Mouse (Mus musculus) G1E (cell line): Measurements from ENCODE around the gene Map3k21. TPM values are rescaled to one million over a fixed set of nuclear protein-coding genes. Genes with fewer than 3 reads are reported as not detected.

Source experiments
- ATAC-seq: 2 replicates; pipeline ENCODE4 v1.8.0; 2016; ENCODE audit warnings: mild to moderate bottlenecking; ENCODE audit not compliant: insufficient number of reproducible peaks, poor library complexity, low FRiP score, severe bottlenecking; ENCODE audit errors: extremely low read depth
- DNase-seq: peaks from one replicate; pipeline ENCODE4 v3.0.0; 2012; ENCODE audit warnings: low spot score
- H3K27me3 ChIP-seq: 2 replicates; pipeline ENCODE4 v1.6.1; 2012; ENCODE audit warnings: mild to moderate bottlenecking, low read length, inconsistent platforms; ENCODE audit not compliant: insufficient read depth
- H3K36me3 ChIP-seq: replicated peaks from 2 replicates; pipeline ENCODE3; 2012; ENCODE audit warnings: mild to moderate bottlenecking, inconsistent platforms
- H3K4me1 ChIP-seq: 2 replicates; pipeline ENCODE4 v1.6.1; 2012; ENCODE audit warnings: low read depth, low read length, inconsistent platforms, mixed read lengths; ENCODE audit not compliant: insufficient read depth
- H3K4me3 ChIP-seq: 2 replicates; pipeline ENCODE4 v1.5.1; 2012; ENCODE audit warnings: low read depth, mild to moderate bottlenecking, inconsistent platforms, low read length, moderate library complexity, mixed read lengths
- H3K9me3 ChIP-seq: replicated peaks from 2 replicates; pipeline ENCODE4 v1.6.1; 2012; ENCODE audit warnings: inconsistent platforms
- CTCF ChIP-seq: IDR thresholded peaks from 2 replicates; pipeline ENCODE4 v1.5.1; 2012; ENCODE audit warnings: low read depth, low read length, inconsistent platforms, mixed read lengths
- GATA1 ChIP-seq: IDR thresholded peaks from 2 replicates; pipeline ENCODE4 v1.6.1; 2012; ENCODE audit warnings: borderline replicate concordance, low read length, inconsistent platforms, mixed read lengths
- GATA2 ChIP-seq: IDR thresholded peaks from 2 replicates; pipeline ENCODE4 v1.6.1; 2012; ENCODE audit warnings: low read depth, low read length, inconsistent platforms, borderline replicate concordance
- POLR2AphosphoS5 ChIP-seq: IDR thresholded peaks from 2 replicates; pipeline ENCODE4 v1.6.1; 2012; ENCODE audit warnings: low read depth, low read length, inconsistent platforms; ENCODE audit not compliant: insufficient replicate concordance
- TAL1 ChIP-seq: conservative IDR thresholded peaks from 2 replicates; pipeline ENCODE4 v1.6.1; 2012; ENCODE audit warnings: low read depth, low read length, inconsistent platforms, mixed read lengths
- polyA plus RNA-seq: library from polyadenylated mRNA; stranded (reverse); fragments of >175 nt; gene quantifications from 2 replicates; pipeline ENCODE4 v1.2.3, GENCODE M21; 2012
- total RNA-seq, 2 experiments: library from RNA; stranded (forward) in 1 of 2; stranded (reverse) in 1 of 2; fragments of 200-1000 nt in 1 of 2; fragments of >200 nt in 1 of 2; fragmentation: Nextera tagmentation in 1 of 2; gene quantifications; 2 replicates each; pipeline ENCODE4 v1.2.3; 2014 to 2017

The Map3k21 gene
- total and polyA plus RNA-seq, 3 experiments: 0.05 TPM; not detected in 2

DNA sequence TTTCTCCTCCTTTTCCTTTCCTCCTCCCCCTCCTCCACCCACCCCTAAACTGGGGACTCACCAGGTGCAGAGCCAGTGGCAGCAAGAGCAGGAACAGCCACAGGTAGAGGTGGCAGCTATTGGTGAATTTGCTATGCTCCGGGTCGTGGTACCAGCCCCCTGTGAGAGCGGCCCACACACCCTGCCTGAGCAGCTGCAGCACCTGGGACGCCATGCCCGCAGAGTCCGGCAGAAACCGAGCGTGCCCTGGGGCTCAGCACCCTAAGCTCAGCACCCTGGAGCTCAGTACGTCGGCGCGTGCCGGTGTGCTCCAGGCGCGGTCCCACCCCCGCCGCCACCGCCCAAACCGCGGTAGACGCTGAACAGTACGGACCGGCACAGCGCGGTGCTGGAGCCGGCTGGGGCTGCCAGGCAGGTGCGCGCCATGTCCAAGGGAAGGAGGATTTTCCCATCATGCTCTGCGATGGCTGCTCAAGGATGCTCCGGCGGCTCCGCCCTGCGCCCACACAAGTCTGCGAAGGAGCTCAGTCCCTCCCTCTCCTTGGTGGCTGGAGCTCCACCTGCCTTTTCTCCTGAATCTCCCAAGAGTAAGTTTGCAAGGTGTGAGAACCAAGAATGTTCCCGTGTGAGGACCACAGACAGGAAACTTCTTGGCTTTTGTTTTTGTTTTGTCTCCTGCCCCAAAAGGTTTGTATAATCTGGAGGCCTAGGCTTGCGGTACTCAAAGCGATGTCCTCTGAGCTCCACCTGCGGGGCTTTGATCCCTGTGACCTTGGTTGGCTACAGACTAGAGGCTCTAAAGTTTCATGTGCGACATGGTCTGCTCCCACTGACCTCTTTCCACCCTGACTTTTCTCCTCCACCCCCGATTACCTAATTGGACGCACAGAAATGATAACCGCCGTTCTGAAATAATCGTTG is 12.1 kb upstream of the Map3k21 start, which contains the start of gene Pcnx2:
Gene Pcnx2 (minus strand): TSS at position 450 of the 921 bp plus-strand sequence.
- Histone ChIP-seq H3K4me1 (no peaks in the 10 kb centered on the region), H3K4me3 (peak within 1 kb of the TSS; percentile 45; the same call in 1 of the 2 replicates), H3K9me3 (peaks cover 52% of the 10 kb centered on the region), H3K36me3 (no peaks in the 10 kb centered on the region), H3K27me3 (no peaks in the 10 kb centered on the region)
- TF ChIP-seq GATA1: no peak
- TF ChIP-seq TAL1: no peak
- no peak for TF ChIP-seq GATA2
- TF ChIP-seq POLR2AphosphoS5: no peak
- TF ChIP-seq CTCF: no peak
- ATAC-seq: no peak
- no peak for DNase-seq

- TF ChIP-seq POLR2AphosphoS5 (no peak), GATA2 (no peak), CTCF (no peak), TAL1 (no peak), GATA1 (no peak)
- Histone ChIP-seq H3K27me3 (no peaks in the 10 kb centered on the region), H3K4me3 (no peak overlapping the region), H3K36me3 (no peaks in the 10 kb centered on the region), H3K9me3 (peaks cover 49% of the 10 kb centered on the region), H3K4me1 (no peaks in the 10 kb centered on the region)
- ATAC-seq: no peak
- DNase-seq: no peak
Measured at GRCm38 (mm10) chr8:125898899-125899298, 11.4 kb upstream of the Map3k21 start.

- DNase-seq: no peak
- Histone ChIP-seq H3K9me3 (peaks cover 46% of the 10 kb centered on the region), H3K36me3 (no peaks in the 10 kb centered on the region), H3K27me3 (no peaks in the 10 kb centered on the region), H3K4me1 (no peaks in the 10 kb centered on the region), H3K4me3 (no peak overlapping the region)
- ATAC-seq: no peak
- no peak for TF ChIP-seq TAL1
- no peak for TF ChIP-seq GATA1
- no peak for TF ChIP-seq POLR2AphosphoS5
- no peak for TF ChIP-seq CTCF
- TF ChIP-seq GATA2: no peak
Measured at GRCm38 (mm10) chr8:125901167-125901566, 9.1 kb upstream of the Map3k21 start.

GRCm38 (mm10) chr8:125902521-125902920 is 7.7 kb upstream of the Map3k21 start:
- H3K36me3 ChIP-seq: no peaks in the 10 kb centered on the region
- ATAC-seq (no peak), DNase-seq (no peak)
- H3K4me1 ChIP-seq: no peaks in the 10 kb centered on the region
- H3K27me3 ChIP-seq: no peaks in the 10 kb centered on the region
- peaks cover 45% of the 10 kb centered on the region for H3K9me3 ChIP-seq
- no peak for TF ChIP-seq TAL1
- TF ChIP-seq POLR2AphosphoS5: no peak
- TF ChIP-seq GATA1: no peak
- no peak for TF ChIP-seq GATA2
- TF ChIP-seq CTCF: no peak
- no peak overlapping the region for H3K4me3 ChIP-seq

GRCm38 (mm10) chr8:125905341-125905740 is 4.9 kb upstream of the Map3k21 start:
- TF ChIP-seq POLR2AphosphoS5: no peak
- TF ChIP-seq GATA2: no peak
- TF ChIP-seq CTCF: no peak
- no peak for TF ChIP-seq TAL1
- TF ChIP-seq GATA1: no peak
- Histone ChIP-seq H3K4me1 (no peaks in the 10 kb centered on the region), H3K9me3 (peaks cover 55% of the 10 kb centered on the region), H3K4me3 (no peak overlapping the region), H3K36me3 (no peaks in the 10 kb centered on the region), H3K27me3 (no peaks in the 10 kb centered on the region)
- ATAC-seq: no peak
- no peak for DNase-seq

- no peak for ATAC-seq
- H3K36me3 ChIP-seq: no peaks in the 10 kb centered on the region
- no peaks in the 10 kb centered on the region for H3K27me3 ChIP-seq
- TF ChIP-seq TAL1 (no peak), GATA1 (no peak), POLR2AphosphoS5 (no peak), CTCF (no peak), GATA2 (no peak)
- H3K4me1 ChIP-seq: no peaks in the 10 kb centered on the region
- peaks cover 71% of the 10 kb centered on the region for H3K9me3 ChIP-seq
- no peak overlapping the region for H3K4me3 ChIP-seq
- DNase-seq: no peak
Measured at GRCm38 (mm10) chr8:125907311-125907710, 2.9 kb upstream of the Map3k21 start.
